Mouse (Mus musculus) right cerebral cortex, postnatal 36 days (tissue): ENCODE results near the gene Lgals7.
"Not testable (repeated sequence)": the region's sequence is repeated elsewhere in the genome, so short reads cannot be mapped to it uniquely, and the experiment has no call there.

ENCODE experiments used
- DNase-seq, 2 experiments: peaks; one replicate each; pipeline ENCODE4 v3.0.0; 2022; ENCODE audit warnings: low spot score in 2 of 2, mixed read lengths in 1 of 2

Lgals7 gene

DNA sequence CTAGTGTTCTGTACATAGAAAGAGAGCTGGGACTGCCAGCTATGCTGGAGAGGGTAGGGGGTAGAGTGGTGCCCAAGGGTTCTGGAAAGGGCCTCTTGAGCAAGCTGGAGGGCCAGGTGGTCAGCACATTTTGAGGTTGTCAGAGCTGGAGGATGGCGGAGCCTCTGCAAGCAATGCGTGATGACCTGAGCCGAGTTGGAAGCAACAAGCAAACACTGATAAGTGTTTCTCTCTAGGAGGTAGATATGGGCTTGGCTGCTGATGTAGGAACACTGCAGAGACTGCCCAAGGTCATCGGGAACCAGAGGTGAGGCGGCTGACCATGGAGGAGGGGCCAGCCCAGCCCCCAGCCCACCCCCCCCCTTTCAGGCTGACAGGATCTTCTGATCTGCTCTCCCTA lies 32.7 kb upstream of the Lgals7 start:
- no peak for DNase-seq

GRCm38 (mm10) chr7:28831411-28832125 lies 32.1 kb upstream of the Lgals7 start:
- no peak for DNase-seq

GRCm38 (mm10) chr7:28832137-28832536 lies 31.5 kb upstream of the Lgals7 start:
- DNase-seq = no peak

- DNase-seq = no peak
These were observed 29.8 kb upstream of the Lgals7 start, which contains the start of gene Lgals4 for GRCm38 (mm10) chr7:28833723-28834347. Gene Lgals4, plus strand, starts transcription at chr7:28833854.

DNA sequence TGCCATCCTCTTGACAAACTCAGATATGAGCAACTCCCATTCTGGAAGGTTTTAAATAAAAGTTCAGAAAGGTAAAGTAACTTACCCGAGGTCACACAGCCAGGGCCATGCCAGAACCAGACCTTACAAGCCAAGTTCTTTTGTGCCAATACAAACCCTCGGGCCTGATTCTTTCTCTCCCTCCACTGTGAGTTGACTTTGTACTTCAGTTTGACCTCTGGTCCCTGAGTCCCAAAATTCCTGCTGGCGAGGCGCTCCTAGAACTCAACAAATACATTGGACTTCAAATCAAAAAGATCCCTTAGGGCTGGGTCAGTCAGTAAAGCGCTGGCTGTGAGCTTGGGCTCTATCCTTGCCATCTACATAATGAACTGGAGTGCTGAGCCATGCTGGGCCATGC lies 26.7 kb upstream of the Lgals7 start:
- DNase-seq = no peak

DNA sequence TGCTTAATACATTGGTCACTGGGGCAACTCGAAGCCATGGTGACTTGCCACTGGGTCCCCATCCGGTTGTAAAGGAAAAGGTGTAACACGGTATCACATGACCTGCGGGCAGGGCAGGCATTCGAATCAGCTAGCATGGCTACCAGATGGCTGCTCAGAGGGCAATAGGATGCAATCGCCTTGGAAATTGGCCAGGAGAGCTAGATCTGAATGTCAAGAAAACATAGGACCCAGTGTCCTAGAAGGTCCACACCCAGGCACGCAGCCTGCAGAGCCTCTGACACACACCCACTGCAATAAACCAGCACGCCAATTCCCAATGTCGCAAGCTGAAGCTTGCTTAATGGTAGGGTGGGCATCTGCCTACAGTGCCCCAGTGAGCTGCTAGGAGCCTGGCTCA lies 25.3 kb upstream of the Lgals7 start:
- DNase-seq = no peak

GRCm38 (mm10) chr7:28847273-28847672 lies 16.4 kb upstream of the Lgals7 start:
- no peak for DNase-seq

DNA sequence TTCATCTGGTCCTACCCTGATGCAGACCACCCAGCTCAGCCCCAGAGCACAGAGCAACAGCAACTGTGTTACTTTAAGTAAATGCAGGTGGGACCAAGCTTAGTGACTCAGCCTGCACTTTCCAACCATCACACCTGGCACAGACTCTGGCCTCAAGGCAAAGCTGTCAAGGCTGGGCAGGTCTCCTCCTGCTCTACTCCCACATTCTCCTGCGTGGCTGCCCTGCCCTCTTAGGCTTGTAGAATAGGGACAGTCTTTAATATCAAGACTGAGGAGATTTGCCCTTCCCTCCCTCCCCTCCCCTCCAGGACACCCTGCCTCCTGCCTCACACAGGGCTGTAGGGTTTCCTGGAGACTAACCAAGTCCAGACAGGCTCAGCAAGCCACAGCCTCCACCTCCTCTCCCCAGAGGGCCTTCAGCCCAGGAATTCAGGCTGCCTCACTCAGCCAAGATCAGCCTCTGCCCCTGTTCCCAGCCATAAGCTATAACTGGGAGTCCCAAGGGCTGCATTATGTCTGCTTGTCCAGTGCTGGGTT lies 13.9 kb upstream of the Lgals7 start:
- DNase-seq = no peak

GRCm38 (mm10) chr7:28850642-28851041 lies 13.0 kb upstream of the Lgals7 start:
- no peak for DNase-seq

- no peak for DNase-seq
These were observed 3.7 kb upstream of the Lgals7 start for GRCm38 (mm10) chr7:28859953-28860352.

DNA sequence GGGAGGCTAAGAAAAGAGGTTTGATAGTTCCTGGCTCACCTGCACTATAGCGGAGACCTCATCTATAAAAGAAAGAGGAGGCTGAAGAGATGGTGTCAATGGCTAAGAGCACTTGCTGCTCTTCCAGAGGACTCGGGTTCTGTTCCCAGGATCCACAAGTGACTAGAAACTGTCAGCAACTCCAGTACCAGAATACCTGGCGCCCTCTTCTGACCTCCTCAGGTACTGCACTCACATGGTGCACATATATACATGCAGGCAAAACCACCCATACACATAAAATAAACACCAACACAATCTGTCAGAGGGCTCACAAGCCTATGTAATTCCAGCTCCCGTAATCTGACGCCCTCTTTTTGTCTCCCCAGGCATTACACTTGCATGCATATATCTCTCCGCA lies 2.8 kb upstream of the Lgals7 start:
- no peak for DNase-seq

DNA sequence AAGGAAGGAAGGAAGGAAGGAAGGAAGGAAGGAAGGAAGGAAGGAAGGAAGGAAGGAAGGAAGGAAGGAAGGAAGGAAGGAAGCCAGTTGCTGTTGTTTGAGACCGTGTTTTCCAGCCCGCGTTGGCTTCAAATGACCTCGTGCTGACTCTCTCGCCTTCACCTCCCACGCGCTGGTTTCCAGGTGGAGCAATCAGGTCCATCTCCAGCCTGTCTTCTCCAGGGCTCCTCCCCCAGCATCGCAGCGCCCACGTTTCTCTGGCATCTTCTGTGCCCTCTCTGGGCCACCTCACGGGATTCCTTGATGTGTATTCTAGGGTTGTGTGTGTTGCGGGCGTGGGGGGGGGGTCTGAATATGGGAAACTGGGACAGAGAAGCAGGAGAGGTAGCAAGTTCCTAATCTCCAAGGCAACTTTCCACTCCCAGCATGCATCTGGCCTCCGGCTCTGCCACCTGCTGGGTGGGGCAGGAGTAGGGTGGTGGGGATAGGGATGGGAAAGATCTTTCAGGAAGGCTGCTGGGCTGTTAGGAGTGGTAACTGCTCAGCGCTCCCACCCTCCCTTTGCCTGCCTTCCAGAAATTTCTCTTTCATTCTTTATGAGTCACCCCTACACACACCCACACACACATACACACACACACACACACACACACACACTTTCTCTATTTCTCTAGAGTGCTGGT lies 695 bp upstream of the Lgals7 start:
- peak; percentile 56 to 70 for DNase-seq

GRCm38 (mm10) chr7:28864288-28864750 lies 666 bp downstream of the Lgals7 start:
- DNase-seq = no peak

- DNase-seq = peak; percentile 86 to 87
These were observed 2.0 kb downstream of the Lgals7 start for GRCm38 (mm10) chr7:28865481-28866300.

GRCm38 (mm10) chr7:28866769-28867507 lies 3.3 kb downstream of the Lgals7 start:
- DNase-seq = no peak

- DNase-seq = not testable (repeated sequence)
These were observed 4.1 kb downstream of the Lgals7 start for GRCm38 (mm10) chr7:28867508-28868340.

DNA sequence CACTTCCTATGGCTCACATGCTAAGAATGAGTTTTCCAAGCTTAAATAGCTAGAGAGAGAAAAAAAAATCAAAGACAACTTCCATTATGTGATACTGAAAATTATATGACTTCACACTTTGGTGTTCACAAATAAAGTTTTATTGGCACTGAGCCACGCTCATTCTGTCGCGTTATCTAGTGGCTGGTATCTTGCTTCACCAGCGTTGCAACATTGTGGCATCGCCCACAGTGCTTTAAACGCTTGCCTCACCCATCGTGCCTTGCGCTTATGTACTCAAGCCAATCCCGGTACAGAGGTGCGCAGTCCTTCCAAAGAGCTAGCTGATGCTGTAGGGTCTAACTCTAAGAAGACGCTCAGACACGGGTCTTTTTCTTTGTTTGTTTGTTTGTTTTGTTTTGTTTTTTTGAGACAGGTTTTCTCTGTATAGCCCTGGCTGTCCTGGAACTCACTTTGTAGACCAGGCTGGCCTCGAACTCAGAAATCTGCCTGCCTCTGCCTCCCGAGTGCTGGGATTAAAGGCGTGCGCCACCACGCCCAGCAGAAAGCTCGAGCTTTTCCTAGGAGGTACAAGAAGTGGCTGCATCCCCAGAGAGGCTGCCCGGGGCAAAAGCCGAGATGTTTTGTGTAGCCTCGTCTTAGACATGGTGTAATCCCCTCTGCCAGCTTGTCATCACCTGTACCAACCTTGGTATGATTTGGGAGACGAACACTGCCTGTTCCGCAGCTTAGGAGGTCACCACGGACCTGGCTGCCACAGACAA lies 7.4 kb downstream of the Lgals7 start:
- DNase-seq = no peak

- no peak for DNase-seq
These were observed 10.9 kb downstream of the Lgals7 start for GRCm38 (mm10) chr7:28874565-28874964.

- DNase-seq = no peak
These were observed 12.4 kb downstream of the Lgals7 start for GRCm38 (mm10) chr7:28876099-28876498.
